Mouse (Mus musculus) heart, adult 2 months (tissue): Measurements from ENCODE around the gene Tmem247.

ENCODE experiments used
- CTCF ChIP-seq: fragments of 200-600 bp; IDR thresholded peaks from 2 replicates; pipeline ENCODE4 v1.8.1; 2022; ENCODE audit warnings: antibody characterized with exemption, mild to moderate bottlenecking, moderate library complexity
- EP300 ChIP-seq: fragments of 200-500 bp; IDR thresholded peaks from 2 replicates; pipeline ENCODE4 v1.6.1; 2011; ENCODE audit warnings: low read depth, low read length, control low read depth; ENCODE audit not compliant: insufficient read depth
- POLR2A ChIP-seq: fragments of 200-500 bp; IDR thresholded peaks from 2 replicates; pipeline ENCODE4 v1.6.1; 2011; ENCODE audit warnings: mild to moderate bottlenecking, low read depth, low read length, control low read depth; ENCODE audit not compliant: insufficient read depth

GRCm38 (mm10) chr17:86897486-86898165 lies 19.5 kb upstream of the Tmem247 start:
- no peak for TF ChIP-seq CTCF
- no peak for TF ChIP-seq POLR2A
- no peak for TF ChIP-seq EP300
